Mouse (Mus musculus): Measurements from ENCODE around the gene Stx8.

Gene Stx8

DNA sequence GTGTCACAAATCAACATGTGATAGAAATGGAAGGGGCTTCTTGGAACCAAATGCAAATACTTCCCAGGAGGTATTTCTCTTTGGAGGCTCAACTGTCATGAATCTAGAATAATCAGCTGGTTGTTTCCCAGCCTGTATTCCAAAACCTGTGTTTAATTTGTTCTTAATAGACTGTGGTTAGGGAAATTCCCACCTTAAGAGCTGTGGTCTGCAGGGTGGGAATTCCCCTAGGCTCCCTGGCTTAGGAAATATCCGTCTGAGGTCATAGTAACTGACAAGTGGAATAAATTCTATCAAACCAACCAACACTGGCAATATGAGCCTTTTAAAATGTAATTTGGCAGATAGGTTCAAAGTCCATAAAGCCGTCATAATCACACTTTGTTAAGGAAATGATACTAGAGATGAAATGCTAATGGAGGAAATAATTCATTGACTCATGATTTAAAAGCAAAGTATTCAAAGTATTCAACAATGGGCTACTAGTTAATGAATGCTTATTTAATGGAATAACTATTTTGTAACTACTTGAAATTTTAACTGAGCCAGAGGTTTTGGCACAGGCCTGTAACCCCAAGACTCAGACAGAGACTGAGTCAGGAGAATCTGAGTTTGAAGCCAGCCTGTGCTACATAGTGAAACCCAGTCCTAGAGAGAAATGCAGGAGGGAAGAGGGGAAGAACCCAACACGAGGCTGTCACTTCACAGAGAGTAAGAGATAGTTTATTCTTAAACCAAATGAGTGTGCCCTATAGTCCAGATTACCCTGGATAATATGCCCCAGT, 126.2 kb downstream of the Stx8 start:
- no peak for DNase-seq

DNA sequence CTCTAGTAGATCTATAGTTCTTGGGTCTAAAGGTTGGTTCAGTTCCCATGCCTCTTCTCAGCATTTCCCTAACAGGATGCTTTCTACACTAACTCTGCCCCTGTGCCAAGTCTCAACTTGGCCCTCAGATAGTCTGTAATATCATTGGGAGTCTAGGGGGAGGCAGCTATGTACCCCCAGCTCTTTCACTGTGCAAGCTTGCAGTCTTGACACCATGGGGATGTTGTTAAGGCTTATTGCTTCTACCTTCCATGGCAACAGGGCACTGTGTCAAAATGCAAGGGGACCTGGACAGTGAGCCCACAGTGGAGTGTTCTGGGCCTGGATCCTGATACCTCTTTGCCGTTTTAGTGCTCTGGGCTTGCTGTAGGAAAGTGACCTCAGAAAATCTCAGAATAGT, 135.6 kb downstream of the Stx8 start:
- DNase-seq: peak in 1 of 2 experiments; percentile 17

DNA sequence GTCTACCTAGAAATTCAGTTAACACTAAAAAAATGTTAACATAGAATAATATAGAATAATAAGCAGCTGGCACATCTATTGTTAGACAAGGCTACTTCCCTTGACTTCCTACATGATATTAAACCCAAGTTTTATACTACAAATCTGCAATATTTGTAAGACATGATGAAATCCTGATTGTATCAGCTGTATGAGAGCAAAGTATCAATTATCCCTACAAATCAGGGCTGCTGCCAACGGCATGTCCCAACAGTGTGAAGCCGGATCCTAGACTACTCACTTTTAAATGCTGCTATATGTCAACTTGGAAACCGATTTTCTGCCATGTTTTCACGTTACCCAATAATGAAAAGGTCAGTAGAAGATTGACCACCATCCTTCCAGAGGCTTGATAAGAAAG, 137.5 kb downstream of the Stx8 start:
- no peak for DNase-seq

DNA sequence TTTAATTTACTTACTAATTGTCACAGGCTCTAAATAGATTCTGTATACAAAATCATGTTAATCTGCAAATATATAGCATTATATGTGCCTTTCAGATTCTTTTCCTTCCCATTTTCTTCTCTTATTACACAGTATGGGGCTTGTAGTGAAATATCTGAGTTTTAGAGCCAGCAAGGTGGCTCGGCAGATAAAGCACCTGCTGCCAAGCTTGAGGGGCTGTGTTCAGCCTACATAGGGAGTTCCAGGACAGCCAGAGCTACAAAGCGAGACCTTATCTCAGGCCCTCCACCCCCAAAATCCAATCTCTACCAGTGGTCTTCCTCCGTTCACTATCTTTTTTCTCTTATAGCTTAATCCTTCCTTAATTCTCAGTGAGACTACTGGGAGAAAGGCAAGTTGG, 140.1 kb downstream of the Stx8 start:
- no peak for DNase-seq

DNA sequence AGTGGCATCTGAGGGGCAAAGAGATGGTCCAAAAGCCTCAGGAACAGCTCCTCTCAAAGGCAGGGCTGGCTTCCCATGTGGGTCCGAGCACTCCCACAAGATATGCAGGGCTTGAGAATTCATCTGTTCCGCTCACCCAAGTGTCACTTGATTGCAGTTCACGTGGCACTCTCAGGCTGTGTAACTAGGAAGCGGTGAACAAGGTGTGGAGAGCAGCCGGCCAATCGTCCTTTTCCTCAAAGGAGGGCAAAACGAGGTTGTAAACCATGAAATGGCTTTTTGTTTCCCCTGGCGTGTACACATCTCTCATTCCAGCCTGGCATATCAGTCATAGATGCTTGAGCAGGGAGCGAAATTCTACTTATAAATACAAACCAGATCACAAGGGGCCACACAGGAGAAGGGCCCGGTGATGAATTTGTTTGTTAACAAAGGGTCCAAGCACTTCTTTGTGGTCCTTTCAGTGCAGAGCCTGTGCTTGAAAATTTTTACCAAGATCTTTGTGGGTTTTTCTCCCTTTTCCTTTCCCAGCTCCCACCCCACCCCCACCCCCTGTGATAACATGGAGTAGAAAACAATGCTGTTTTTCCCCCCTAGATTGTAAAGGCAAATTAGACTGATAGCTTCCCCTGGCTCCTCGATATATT, 147.6 kb downstream of the Stx8 start:
- DNase-seq: peak; percentile 14

DNA sequence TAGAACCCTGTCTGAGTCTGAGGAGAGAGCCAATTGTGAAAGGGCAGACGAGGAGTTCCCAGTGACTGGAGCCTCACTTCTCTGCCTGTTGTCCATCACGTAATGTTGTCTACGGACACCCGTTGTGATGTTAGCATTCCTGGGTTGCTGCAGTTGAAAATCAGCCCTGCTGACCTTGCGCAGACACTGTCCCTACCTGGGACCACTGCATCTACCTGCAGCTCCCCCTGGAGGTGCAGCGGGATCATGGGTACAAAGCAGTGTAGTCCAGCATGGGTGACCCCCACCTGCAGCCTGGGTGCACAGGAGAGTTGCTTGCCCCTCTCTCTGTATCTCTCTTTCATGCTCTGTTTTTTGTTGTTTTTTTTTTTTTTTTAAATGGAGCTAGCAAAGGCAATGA, 148.2 kb downstream of the Stx8 start:
- DNase-seq: peak; percentile 18 to 24

DNA sequence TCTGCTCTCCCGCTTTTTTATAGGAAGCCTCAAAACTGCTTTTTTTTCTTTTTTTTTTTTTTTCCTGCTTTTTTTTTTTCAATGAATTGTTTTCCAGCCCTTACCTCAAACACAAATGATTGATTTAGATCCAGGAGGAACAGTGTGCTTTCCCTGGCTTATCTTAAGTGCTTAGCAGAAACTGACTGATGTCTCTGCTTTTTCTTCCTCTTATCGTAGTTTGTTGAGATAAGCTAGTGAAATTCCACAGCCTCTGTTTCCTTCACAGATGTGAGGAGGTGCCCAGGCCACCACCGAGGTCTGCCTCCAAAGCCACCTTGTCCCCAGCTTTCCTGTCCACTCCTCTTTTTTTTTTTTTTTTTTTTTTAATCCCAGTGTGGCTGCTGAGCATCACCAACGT, 150.2 kb downstream of the Stx8 start:
- DNase-seq: no peak

DNA sequence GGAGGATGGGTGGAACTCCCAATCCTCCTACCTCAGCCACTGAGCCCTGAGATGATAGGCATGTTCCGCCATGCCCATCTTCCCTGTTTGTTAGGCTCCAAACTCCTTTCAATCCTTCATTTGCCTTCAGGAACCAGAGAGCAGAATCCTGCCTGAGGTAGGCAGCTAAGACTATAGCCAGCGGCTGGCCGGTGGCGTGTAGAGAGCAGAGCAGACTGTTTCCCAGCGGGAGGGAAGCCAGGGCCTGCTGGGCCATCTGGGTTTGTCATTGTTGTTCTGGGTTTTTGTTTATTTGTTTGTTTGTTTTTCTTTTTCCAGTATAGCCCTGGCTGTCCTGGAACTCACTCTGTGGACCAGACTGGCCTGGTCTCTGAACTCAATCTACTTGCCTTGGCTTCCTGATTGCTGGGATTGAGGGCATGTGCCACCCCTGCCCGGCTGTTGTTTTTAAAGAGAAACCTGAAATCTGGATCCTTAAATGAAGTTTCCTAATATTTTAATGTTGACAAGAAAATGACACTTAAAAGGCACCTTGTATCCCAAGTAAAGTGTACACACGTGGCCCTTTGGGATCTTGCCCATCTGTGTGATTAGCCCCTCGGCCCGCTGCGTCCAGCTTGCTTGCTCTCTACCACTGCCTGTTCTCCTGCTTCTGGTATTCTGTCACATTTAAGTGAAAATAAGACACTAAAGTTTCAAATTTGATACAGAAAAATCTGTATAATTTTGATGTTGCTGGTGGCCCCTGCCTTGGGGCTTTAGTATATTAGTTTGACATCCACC, 152.1 kb downstream of the Stx8 start:
- DNase-seq: peak; percentile 78 to 83

DNA sequence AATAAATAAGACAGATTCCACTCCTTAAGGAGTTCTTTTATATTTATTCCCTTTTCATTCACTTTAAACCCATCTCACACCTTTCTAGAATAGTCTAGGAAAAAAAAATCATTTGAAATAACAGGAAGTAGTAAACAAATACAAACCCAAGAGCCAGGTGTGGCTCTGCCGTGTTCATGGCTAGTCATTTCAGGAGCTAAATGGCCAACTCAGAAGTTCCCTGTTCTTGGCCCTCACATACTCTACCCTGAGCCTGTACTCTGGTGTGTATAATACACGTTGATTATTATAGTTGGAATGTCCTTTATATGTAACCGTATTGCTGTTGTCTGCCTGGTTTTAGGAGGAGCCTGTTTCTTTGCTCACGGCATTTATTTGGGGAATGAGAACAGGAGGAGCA, 152.7 kb downstream of the Stx8 start:
- no peak for DNase-seq

DNA sequence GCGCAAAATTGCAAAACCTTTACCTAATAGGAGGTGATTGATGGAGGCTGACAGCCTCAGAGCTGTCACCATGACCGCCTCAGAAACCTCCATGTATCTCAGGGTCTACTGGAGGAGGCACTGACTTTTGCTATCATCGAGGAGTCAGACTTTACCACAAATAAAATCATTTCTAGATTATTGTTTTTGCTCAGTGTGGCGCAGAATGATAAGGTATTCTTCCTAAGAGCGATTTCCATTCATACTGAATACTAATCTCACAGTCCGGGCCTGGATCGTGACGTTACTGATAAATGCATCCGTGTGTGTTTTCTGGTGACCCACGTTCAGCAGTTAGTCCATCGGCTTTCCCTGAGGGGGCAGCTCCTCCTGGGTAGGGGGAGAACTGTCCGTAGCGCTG, 153.1 kb downstream of the Stx8 start:
- no peak for DNase-seq

DNA sequence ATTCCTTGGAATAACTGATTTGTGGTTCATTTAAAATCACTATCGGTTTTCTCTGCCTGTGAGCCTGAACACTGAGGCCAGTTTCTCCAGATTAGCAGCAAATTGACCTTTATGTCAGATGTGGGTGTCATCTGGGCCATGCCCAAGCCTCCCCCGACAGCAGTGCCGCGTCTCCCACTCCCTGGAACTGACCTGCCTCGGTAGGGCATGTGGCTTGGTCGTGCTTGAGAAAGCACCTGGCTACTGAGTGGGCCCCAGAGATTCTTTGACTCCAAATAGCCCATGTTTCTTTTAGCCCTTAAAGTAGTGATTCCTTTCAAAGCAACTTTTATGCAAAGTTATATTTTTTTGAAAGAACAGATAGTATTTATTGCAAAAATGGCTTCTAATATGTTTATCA, 155.3 kb downstream of the Stx8 start:
- DNase-seq: no peak

DNA sequence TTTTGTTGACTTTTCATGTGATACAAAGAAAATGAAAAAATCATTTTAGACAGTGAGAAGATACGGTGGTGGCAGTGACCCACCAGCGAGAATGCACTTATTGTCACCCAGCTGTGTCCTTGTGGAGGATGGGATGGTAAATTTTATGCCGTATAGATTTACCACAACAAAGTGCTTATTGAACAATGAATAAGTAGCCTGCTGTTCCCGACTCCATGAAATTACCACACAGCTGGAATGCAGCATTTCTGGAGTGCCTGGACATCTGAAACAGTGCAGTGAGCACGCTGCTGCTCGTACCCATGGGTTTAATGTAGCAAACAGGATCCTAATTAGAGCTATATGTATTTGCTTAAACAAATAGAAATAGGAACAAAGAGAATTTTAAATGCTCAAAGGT, 155.7 kb downstream of the Stx8 start:
- DNase-seq: no peak

DNA sequence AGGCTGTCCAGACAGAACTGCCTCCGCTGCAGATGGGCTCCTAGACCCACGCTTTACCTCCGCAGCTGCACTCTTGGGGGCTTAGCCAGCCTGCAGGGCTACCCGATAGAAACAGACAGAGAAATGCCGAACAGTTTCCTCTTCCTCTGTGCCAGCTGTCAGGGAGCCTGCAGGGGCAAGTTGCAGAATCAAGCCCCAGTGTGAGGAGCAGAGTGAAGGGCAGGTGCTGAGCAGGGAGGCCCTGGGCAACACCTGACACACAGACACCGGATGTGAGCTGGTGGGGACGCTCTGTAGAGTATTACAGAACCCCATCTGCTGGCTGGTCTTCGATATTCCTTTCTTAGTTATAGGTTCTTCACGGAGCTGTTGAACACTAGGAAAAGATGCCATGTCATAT, 160.1 kb downstream of the Stx8 start:
- DNase-seq: peak in 1 of 2 experiments; percentile 36

DNA sequence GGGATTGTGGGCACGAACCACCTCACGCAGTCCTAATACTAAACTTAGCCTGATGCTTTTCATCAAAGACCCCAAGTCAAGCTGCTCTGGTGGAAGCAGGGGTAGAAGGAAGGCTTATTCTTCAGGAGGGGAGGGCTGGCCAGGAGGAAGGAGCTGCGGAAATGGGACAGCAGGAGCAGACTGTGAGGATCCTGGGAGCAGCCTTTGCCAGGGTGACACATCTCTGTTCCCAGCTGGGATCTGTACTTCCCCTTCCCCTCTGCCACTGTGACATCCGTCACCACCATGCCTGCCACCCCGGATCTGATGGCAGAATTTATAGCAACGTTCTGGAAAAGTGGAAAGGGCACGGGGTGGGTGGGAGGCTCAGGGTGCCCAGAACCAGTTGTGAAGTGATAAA, 168.5 kb downstream of the Stx8 start:
- DNase-seq: no peak

DNA sequence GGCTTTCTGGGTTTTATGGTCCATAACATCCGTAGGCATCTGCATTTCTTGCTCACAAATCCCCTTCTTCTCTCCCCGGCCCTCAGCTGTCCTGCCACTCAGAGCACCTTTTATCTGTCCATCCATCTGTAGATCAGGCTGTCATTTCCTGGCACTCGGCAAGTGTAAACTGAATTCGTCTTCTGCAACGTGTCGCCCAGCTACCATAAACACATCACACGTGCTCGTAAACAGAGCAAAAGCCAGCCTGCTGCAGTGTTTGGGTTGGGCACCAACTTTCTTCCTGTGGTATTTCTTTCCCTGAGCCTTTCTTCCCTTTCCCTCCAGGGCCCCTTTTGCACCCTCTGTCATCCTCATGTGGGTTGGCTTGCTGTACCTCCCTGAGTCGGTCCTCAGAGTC, 169.4 kb downstream of the Stx8 start:
- DNase-seq: no peak

DNA sequence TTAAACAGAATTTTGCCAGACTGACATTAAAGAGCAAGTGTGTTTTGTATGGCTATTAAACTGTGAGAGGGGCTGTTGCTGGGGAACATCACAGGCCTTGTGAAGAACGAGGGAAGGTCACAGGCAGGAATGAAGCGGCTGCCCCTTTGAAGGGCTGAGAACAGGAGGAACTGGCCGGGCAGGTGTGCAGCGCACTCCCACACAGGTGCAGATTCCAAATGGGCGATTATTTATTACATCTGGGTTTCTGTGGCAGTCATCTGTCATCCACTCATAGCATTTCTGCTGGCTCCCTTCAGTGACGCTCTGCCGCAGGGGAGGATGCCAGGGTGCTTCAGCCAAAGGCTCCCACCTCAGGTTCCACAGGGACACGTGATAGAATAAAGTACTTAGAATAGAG, 170.7 kb downstream of the Stx8 start:
- DNase-seq: no peak

DNA sequence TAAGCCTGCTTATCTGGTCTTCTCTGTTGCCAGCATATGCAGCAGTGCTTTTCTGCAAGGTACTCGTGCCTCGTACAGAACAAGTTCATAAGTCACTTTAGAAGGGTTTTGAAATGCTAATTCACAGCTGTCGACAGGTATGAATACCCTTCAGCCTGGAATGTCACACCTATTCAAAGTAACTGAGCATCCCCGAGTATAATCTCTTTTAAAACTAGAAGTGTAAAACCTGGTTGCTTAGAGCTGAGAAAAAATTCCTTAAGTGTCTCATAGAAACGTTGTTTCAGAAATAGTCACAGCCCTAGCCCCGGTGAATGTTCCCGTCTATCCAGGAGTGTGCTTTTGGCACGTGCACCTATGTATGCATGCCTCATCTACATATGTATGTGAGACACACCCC, 176.3 kb downstream of the Stx8 start:
- no peak for DNase-seq

DNA sequence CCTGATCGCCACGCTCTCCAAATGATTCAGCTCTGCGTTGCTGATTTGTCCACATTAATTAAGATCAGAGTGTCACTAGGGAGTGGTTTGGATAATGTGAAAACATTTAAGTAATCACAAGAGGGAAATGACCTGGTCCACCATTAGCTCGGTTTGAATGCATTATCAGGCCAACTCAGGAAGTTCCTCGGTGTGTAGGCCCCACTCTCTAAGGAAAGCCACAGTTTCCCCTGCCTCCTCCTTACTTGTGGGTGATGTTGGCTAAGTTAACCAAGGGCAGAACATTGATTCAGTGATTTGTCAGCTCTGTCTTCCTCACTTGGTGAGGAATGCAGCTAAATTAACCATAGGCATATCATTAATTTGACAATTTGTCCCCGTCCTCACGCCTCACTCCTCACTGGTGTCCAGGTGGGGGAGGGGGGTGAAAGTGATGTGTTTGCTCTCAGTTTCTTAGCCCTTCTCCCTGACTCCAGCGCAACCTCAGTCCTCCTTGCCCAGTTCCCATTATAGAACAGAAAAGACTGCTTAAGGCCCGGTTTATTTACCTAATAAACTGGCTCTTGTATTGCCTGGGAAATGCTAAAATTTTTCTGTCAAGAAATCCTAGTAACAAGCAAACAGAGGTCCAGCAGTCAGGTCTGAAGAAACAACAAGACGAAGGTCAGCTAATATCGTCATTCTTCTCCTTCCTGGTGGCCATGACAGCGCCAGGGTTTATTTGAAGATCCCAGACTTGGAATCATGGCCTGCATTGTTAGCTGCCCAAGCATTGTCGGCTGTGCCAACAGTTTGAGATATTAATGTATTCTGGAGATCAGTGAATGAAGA, 178.5 kb downstream of the Stx8 start:
- no peak for DNase-seq

DNA sequence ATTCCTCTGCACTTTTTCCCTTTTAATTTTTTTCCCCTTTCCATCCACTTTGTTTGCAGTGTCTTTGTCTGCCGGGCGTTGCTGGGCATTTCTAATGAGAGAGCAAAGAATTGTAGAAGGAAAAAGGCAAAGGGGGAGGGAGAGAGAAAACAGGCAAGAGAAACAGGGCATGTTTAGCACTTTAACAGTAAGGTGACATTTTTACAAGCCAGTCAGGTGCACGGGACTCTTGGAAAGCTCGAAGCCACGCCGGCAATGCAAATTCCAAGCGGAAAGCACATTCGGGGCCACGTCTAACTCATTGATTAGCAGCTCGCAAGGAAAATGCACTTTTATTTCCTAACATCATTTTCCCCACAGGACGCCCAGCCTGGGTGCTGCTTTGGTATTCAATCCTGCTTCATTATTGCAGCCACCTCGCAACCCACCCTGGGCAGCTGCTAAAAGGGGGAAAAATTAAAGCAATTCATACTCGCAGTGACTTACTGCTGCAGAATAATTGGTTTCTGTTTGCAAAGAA, 179.1 kb downstream of the Stx8 start:
- peak in 1 of 2 experiments; percentile 22 for DNase-seq

DNA sequence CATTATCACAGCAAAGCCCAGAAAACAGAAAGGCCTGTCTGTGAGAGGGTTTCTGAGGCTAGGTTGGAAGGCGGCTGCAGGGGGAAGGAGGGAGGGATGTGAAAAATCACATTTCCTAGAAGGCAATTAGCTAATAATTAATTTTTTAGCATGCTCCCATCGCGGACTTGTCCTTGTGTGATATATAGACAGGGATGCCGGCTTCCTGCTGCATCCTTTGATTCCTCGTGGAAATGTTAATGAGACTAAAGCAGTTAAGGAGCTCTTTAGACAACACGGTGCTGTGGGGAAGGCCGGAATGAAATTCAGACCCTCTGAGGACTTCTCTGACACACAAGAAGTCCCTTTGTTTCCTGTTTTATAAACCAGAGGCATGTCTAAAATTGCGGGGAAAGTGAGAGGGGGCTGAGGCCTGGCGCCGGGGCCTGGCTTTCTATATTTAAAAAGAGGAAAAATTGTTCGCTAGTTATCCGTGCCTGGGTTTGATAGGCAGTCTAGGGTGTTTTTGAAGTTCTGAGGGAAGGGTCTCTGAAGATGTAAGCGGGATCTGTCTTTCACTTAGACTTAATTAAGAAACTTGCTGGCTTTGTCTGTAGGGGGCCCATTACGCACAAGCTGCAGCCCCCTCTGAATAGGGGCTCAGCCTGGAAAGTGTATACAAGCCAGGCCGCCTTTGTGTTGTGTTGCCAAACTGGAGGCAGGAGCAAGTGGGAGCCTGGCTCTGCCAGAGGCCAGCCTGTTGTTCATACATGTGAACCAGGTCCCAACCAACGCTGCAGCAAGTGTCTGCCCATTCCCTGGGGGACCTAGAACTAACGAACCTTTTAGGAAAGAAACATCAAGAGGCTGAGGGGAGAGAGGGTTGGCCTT, 179.8 kb downstream of the Stx8 start:
- peak; percentile 21 to 34 for DNase-seq

DNA sequence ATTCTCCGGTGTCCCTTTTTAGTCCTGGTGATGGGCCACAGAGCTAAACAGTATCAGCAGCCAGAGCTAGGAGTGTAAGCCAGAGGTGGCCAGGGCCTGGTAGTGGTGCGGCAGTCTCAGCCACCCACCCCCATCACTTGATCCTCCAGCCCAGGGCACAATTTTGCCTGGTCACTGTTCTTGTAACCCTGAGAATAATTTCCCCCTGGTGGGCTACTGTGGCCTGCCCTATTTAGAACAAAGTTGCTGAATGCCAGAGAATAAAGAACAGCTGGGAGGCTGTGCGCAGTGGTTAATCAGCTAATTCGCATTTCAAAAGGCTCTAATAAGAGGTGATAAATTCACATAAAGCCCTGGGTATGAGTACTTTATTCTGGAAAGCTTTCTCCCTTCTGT, 180.5 kb downstream of the Stx8 start:
- no peak for DNase-seq

DNA sequence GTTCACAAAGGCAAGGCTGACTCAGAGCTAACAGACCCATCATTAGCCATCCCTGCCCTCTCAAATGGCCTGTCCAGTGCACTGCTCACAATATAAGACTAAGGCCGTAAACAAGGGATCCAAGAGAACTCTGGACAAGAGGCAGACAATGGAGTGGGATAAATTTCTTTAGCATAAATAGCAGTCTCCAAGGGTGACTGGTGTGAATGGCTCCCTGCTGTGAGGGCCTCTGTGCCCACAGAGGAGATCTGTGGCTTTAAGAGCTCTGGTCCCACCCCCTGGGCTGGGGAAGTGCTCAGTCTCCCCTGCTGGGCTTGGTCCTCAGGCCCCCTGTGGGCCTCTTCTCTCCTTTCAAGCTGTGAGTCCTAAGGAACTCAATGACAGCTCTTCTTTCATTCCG, 184.9 kb downstream of the Stx8 start:
- peak in 1 of 2 experiments; percentile 33 for DNase-seq

Data from cerebellum, postnatal 10 days (tissue).